Mouse (Mus musculus): ENCODE data around the gene Tesk2. TPM values are rescaled to one million over a fixed set of nuclear protein-coding genes. Genes with fewer than 3 reads are reported as not detected.
A peak's percentile ranks its signal among the peaks of the same experiment; 100 is the strongest.

Tesk2 gene
- total and polyA plus RNA-seq, 3 experiments, result 3.5 to 7.0 (median 5.8) TPM

DNA sequence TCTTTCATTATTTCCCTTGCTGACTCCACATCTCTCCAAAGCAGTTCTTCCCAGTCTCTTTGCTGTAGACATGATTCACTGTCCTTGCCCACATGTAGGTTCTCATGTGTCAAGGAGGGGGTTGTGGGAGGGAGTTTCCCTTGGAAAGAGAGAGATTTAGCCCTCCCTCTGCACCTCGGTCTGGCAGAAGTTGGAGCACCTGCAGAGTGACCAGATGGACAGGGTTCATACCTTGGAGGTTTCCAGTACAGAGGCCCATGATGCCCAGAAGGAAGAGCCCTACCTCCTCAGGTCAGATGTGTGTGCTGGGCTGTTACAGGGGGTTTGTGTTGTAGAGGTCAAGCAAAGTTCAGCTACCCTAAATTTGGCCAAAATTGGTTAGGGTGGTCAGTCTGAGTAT lies 8.2 kb upstream of the Tesk2 start:
- Histone ChIP-seq H3K4me1 (ENCODE audit: control insufficient read depth in 1 of 2, insufficient read depth in 2 of 2) (peaks cover 0 to 22% of the 10 kb centered on the region in 2 experiments; a peak in 2 of 4 replicates), H3K27ac (ENCODE audit: insufficient read depth, low read depth) (no peak overlapping the region), H3K27me3 (replicated peaks) (no peaks in the 10 kb centered on the region), H3K9ac (ENCODE audit: insufficient read depth, low read depth) (no peak overlapping the region), H3K9me3 (replicated peaks; ENCODE audit: low read length) (no peaks in the 10 kb centered on the region), H3K79me2 (replicated peaks; ENCODE audit: control insufficient read depth, extremely low read depth, insufficient read depth, poor library complexity, severe bottlenecking) (peaks cover 6% of the 10 kb centered on the region; the same call in 1 of the 2 replicates), H3K4me3 (replicated peaks in 1 of 3; ENCODE audit: low read depth in 2 of 3, low read length in 2 of 3, poor library complexity in 1 of 3) (no peak overlapping the region), H3K4me2 (ENCODE audit: insufficient read depth, low read depth, poor library complexity, severe bottlenecking) (no peak overlapping the region), H3K36me3 (replicated peaks in 1 of 2; ENCODE audit: control insufficient read depth in 1 of 2, insufficient read depth in 1 of 2, low read length in 1 of 2) (peaks cover 21 to 36% of the 10 kb centered on the region in 2 experiments)
- dilution Hi-C loops (cut with MboI; ENCODE audit: extremely low pct_ligation_motif_present, extremely low pct_unique_long_range_greater_than_20kb, low sequenced_read_pairs) (no loop called here), in situ Hi-C loops (cut with MboI; ENCODE audit: low pct_ligation_motif_present, low pct_unique_long_range_greater_than_20kb, low sequenced_read_pairs) (no loop called here)
- no peak for DNase-seq (ENCODE audit: extremely low read depth)
- TF ChIP-seq MXI1 (IDR thresholded peaks at IDR 0.05; ENCODE audit: low read depth, low read length) (no peak), ETS1 (conservative IDR thresholded peaks at IDR 0.05; ENCODE audit: low read depth, low read length) (no peak), TCF12 (IDR thresholded peaks at IDR 0.05; ENCODE audit: low read depth, low read length) (no peak), HCFC1 (IDR thresholded peaks at IDR 0.05; ENCODE audit: low read depth, low read length) (no peak), BHLHE40 (IDR thresholded peaks at IDR 0.05; ENCODE audit: low read depth, low read length) (no peak), ELF1 (IDR thresholded peaks at IDR 0.05; ENCODE audit: low read depth, low read length) (no peak), RCOR1 (conservative IDR thresholded peaks at IDR 0.05; ENCODE audit: low read depth, low read length) (no peak), JUND (conservative IDR thresholded peaks at IDR 0.05; ENCODE audit: low read depth, low read length) (no peak), RAD21 (IDR thresholded peaks at IDR 0.05; ENCODE audit: low read depth, low read length) (no peak), CHD1 (IDR thresholded peaks at IDR 0.05; ENCODE audit: low read depth, low read length) (no peak), MAZ (IDR thresholded peaks at IDR 0.05; ENCODE audit: low read depth, low read length) (no peak), MAX (IDR thresholded peaks at IDR 0.05; ENCODE audit: low read length) (no peak), POLR2A (IDR thresholded peaks at IDR 0.05; ENCODE audit: low read depth, low read length) (no peak), SIN3A (IDR thresholded peaks at IDR 0.05; ENCODE audit: low read length) (no peak), UBTF (IDR thresholded peaks at IDR 0.05; ENCODE audit: low read depth, low read length) (no peak), ZC3H11A (IDR thresholded peaks at IDR 0.05; ENCODE audit: low read depth, low read length) (no peak), E2F4 (IDR thresholded peaks at IDR 0.05; ENCODE audit: insufficient replicate concordance, low read depth, low read length) (no peak), ZMIZ1 (IDR thresholded peaks at IDR 0.05; ENCODE audit: low read depth, low read length) (no peak), CHD2 (IDR thresholded peaks at IDR 0.05; ENCODE audit: low read length) (no peak)

DNA sequence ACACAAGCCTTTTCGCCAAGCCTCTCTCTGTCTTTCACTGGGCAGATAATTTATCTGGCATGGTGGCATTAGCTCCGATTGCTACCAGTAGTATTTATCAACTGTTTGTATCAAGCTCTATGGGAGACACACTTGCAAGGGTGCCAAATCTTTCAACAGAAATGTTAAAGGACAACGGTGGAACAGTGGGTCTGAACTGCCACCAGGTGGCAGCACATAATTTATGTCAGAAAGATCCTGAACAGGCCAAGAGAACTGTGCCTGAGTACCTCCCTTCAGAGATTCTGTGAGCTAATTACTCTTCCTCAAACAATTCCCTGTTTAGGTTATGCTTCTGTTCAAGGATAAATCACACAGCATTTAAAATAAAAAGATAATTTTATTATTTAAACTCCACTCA lies 1.4 kb upstream of the Tesk2 start:
- Histone ChIP-seq H3K27ac (ENCODE audit: insufficient read depth, low read depth) (no peak overlapping the region), H3K9me3 (replicated peaks; ENCODE audit: low read length) (no peaks in the 10 kb centered on the region), H3K4me1 (ENCODE audit: control insufficient read depth in 1 of 2, insufficient read depth in 2 of 2) (peaks cover 5 to 23% of the 10 kb centered on the region in 2 experiments), H3K79me2 (replicated peaks; ENCODE audit: control insufficient read depth, extremely low read depth, insufficient read depth, poor library complexity, severe bottlenecking) (peaks cover 2% of the 10 kb centered on the region; the same call in 1 of the 2 replicates), H3K4me3 (replicated peaks in 1 of 3; ENCODE audit: low read depth in 2 of 3, low read length in 2 of 3, poor library complexity in 1 of 3) (no peak overlapping the region), H3K9ac (ENCODE audit: insufficient read depth, low read depth) (no peak overlapping the region), H3K27me3 (replicated peaks) (no peaks in the 10 kb centered on the region), H3K36me3 (replicated peaks in 1 of 2; ENCODE audit: control insufficient read depth in 1 of 2, insufficient read depth in 1 of 2, low read length in 1 of 2) (peaks cover 16 to 22% of the 10 kb centered on the region in 2 experiments), H3K4me2 (ENCODE audit: insufficient read depth, low read depth, poor library complexity, severe bottlenecking) (no peak overlapping the region)
- TF ChIP-seq NELFE (IDR thresholded peaks at IDR 0.05; ENCODE audit: low read depth, low read length), result peak; percentile 34; the same call in 1 of the 2 replicates
- 0 out of 2 replicates have a peak, but pooled peaks have one; percentile 5 for TF ChIP-seq JUN (IDR thresholded peaks at IDR 0.05; ENCODE audit: insufficient read depth, low read depth, low read length)
- peak; percentile 56; the same call in 1 of the 2 replicates for TF ChIP-seq MYC (IDR thresholded peaks at IDR 0.05; ENCODE audit: low read depth, low read length)
- TF ChIP-seq JUND (conservative IDR thresholded peaks at IDR 0.05; ENCODE audit: low read depth, low read length), result 0 out of 2 replicates have a peak, but pooled peaks have one; percentile 32
- peak; percentile 48; the same call in 1 of the 2 replicates for TF ChIP-seq SIN3A (IDR thresholded peaks at IDR 0.05; ENCODE audit: low read length)
- no peak for TF ChIP-seq E2F4 (IDR thresholded peaks at IDR 0.05; ENCODE audit: insufficient replicate concordance, low read depth, low read length)
- TF ChIP-seq ELF1 (IDR thresholded peaks at IDR 0.05; ENCODE audit: low read depth, low read length), result no peak; the same call in 1 of the 2 replicates
- TF ChIP-seq BHLHE40 (IDR thresholded peaks at IDR 0.05; ENCODE audit: low read depth, low read length), result no peak
- TF ChIP-seq HCFC1 (IDR thresholded peaks at IDR 0.05; ENCODE audit: low read depth, low read length), result no peak
- TF ChIP-seq MEF2A (IDR thresholded peaks at IDR 0.05; ENCODE audit: borderline replicate concordance, low read depth, low read length), result peak; percentile 24; the same call in 1 of the 2 replicates
- TF ChIP-seq MAZ (IDR thresholded peaks at IDR 0.05; ENCODE audit: low read depth, low read length), result no peak
- peak; percentile 44 for TF ChIP-seq ZC3H11A (IDR thresholded peaks at IDR 0.05; ENCODE audit: low read depth, low read length)
- TF ChIP-seq TBP (conservative IDR thresholded peaks at IDR 0.05; ENCODE audit: low read depth, low read length), result 0 out of 2 replicates have a peak, but pooled peaks have one; percentile 33
- peak; percentile 65 to 94 for TF ChIP-seq CTCF (conservative IDR thresholded peaks at IDR 0.05 in 1 of 2, IDR thresholded peaks at IDR 0.05 in 1 of 2; ENCODE audit: low read depth in 2 of 2, low read length in 2 of 2)
- peak; percentile 79 for TF ChIP-seq RAD21 (IDR thresholded peaks at IDR 0.05; ENCODE audit: low read depth, low read length)
- no peak for TF ChIP-seq USF1 (IDR thresholded peaks at IDR 0.05; ENCODE audit: low read depth, low read length)
- peak; percentile 94 for TF ChIP-seq SMC3 (IDR thresholded peaks at IDR 0.05; ENCODE audit: low read depth, low read length)
- dilution Hi-C loops (cut with MboI; ENCODE audit: extremely low pct_ligation_motif_present, extremely low pct_unique_long_range_greater_than_20kb, low sequenced_read_pairs) (no loop called here), in situ Hi-C loops (cut with MboI; ENCODE audit: low pct_ligation_motif_present, low pct_unique_long_range_greater_than_20kb, low sequenced_read_pairs) (loop anchor here (5.0 kb wide), 1 partner anchor 68 kb away; no protein-coding TSS in a partner anchor)
- DNase-seq (ENCODE audit: extremely low read depth), result peak; percentile 84
